Mouse (Mus musculus) intestine, postnatal 0 days (tissue): ENCODE measurements around the gene Tex14. TPM values are rescaled to one million over a fixed set of nuclear protein-coding genes. Genes with fewer than 3 reads are reported as not detected.
"Not testable (repeated sequence)": the region's sequence is repeated elsewhere in the genome, so short reads cannot be mapped to it uniquely, and the experiment has no call there.

Experiments used
- ATAC-seq: fragments of 200-750 bp; cut with Nextera tagmentation; 2 replicates; pipeline ENCODE4 v1.8.0; 2017; ENCODE audit warnings: mild to moderate bottlenecking, moderate TSS enrichment, moderate library complexity
- H3K27ac ChIP-seq: fragments of 300-500 bp; sonication (generic); 2 replicates; pipeline ENCODE4 v1.5.1; 2014; ENCODE audit warnings: mild to moderate bottlenecking, low read depth, low read length, moderate library complexity
- H3K27me3 ChIP-seq: fragments of 300-500 bp; sonication (generic); replicated peaks from 2 replicates; pipeline ENCODE4 v1.6.1; 2014; ENCODE audit warnings: low read length, mixed read lengths; ENCODE audit not compliant: control insufficient read depth, insufficient read depth
- H3K36me3 ChIP-seq: fragments of 300-500 bp; sonication (generic); 2 replicates; pipeline ENCODE4 v1.6.1; 2014; ENCODE audit warnings: mild to moderate bottlenecking, moderate library complexity; ENCODE audit not compliant: control insufficient read depth, insufficient read depth
- H3K4me1 ChIP-seq: fragments of 300-500 bp; sonication (generic); replicated peaks from 2 replicates; pipeline ENCODE4 v1.6.1; 2014; ENCODE audit warnings: antibody characterized with exemption, low read length, mixed read lengths; ENCODE audit not compliant: control insufficient read depth, insufficient read depth
- H3K4me2 ChIP-seq: fragments of 300-500 bp; sonication (generic); replicated peaks from 2 replicates; pipeline ENCODE4 v1.6.1; 2014; ENCODE audit warnings: low read depth, mild to moderate bottlenecking, moderate library complexity
- H3K4me3 ChIP-seq: fragments of 300-500 bp; sonication (generic); 2 replicates; pipeline ENCODE4 v1.5.1; 2014; ENCODE audit warnings: low read depth, low read length
- H3K9ac ChIP-seq: fragments of 300-500 bp; sonication (generic); 2 replicates; pipeline ENCODE4 v1.6.1; 2014; ENCODE audit warnings: mild to moderate bottlenecking, low read depth, low read length
- H3K9me3 ChIP-seq: fragments of 300-500 bp; sonication (generic); 2 replicates; pipeline ENCODE4 v1.6.1; 2016; ENCODE audit warnings: mixed run types; ENCODE audit not compliant: control insufficient read depth
- CTCF ChIP-seq: sonication (generic); IDR thresholded peaks from 2 replicates; pipeline ENCODE4 v1.5.1; 2016; ENCODE audit warnings: low read depth, mild to moderate bottlenecking, control low read depth, antibody characterized with exemption, moderate library complexity
- WGBS: fragments of 180-500 bp; shearing (Covaris S2); extraction: QIAGEN DNeasy Blood & Tissue Kit; methylation state at CpG from one replicate; pipeline ENCODE4 v1.1.7; 2014; 5-methylcytosine and 5-hydroxymethylcytosine counted together
- polyA plus RNA-seq: library from polyadenylated mRNA; unstranded; fragments of >200 nt; fragmentation: Nextera tagmentation; extraction: Ambion mirVana; gene quantifications from 2 replicates; pipeline ENCODE4 v1.2.1, GENCODE M21; 2015

Tex14 gene
- polyA plus RNA-seq, 1 experiment from 2014 or later = 1.8 TPM

GRCm38 (mm10) chr11:87404111-87404853 lies 583 bp upstream of the Tex14 start:
- peak overlapping the region; percentile 48; the same call in 1 of the 2 replicates for H3K9ac ChIP-seq
- ATAC-seq = peak; percentile 89
- no peaks in the 10 kb centered on the region for H3K9me3 ChIP-seq
- peak overlapping the region; percentile 77 for H3K27ac ChIP-seq
- WGBS = 2% methylated on average over 58 of the region's 58 CpGs
- no peaks in the 10 kb centered on the region for H3K36me3 ChIP-seq
- peak overlapping the region; percentile 60 for H3K4me3 ChIP-seq
- H3K4me2 ChIP-seq = peak overlapping the region; percentile 67
- 0 out of 2 replicates have a peak, but pooled peaks cover 3% of the 10 kb centered on the region for H3K4me1 ChIP-seq
- no peaks in the 10 kb centered on the region for H3K27me3 ChIP-seq
- TF ChIP-seq CTCF = peak; percentile 21; the same call in 1 of the 2 replicates

- not testable (repeated sequence) for H3K9ac ChIP-seq, H3K27ac ChIP-seq, H3K4me2 ChIP-seq, ATAC-seq, H3K36me3 ChIP-seq, H3K27me3 ChIP-seq, H3K9me3 ChIP-seq, H3K4me1 ChIP-seq, H3K4me3 ChIP-seq
- peak; percentile 59 for TF ChIP-seq CTCF
- 70% methylated on average over 3 of the region's 3 CpGs for WGBS
Observed at GRCm38 (mm10) chr11:87413412-87413811, 8.5 kb downstream of the Tex14 start.

- Histone ChIP-seq H3K36me3 (no peaks in the 10 kb centered on the region), H3K4me3 (no peak overlapping the region), H3K9ac (no peak overlapping the region), H3K27me3 (no peaks in the 10 kb centered on the region), H3K27ac (no peak overlapping the region), H3K4me2 (no peak overlapping the region), H3K4me1 (no peaks in the 10 kb centered on the region), H3K9me3 (no peaks in the 10 kb centered on the region)
- TF ChIP-seq CTCF = no peak
- WGBS = 56% methylated on average over 5 of the region's 5 CpGs
- no peak for ATAC-seq
Observed at GRCm38 (mm10) chr11:87416120-87416519, 11.3 kb downstream of the Tex14 start.

- Histone ChIP-seq H3K36me3 (no peaks in the 10 kb centered on the region), H3K9me3 (no peaks in the 10 kb centered on the region), H3K27ac (no peak overlapping the region), H3K9ac (no peak overlapping the region), H3K4me2 (no peak overlapping the region), H3K4me3 (no peak overlapping the region), H3K27me3 (no peaks in the 10 kb centered on the region), H3K4me1 (no peaks in the 10 kb centered on the region; the same call in 1 of the 2 replicates)
- TF ChIP-seq CTCF = no peak
- no peak for ATAC-seq
Observed at GRCm38 (mm10) chr11:87420861-87421260, 16.0 kb downstream of the Tex14 start.

GRCm38 (mm10) chr11:87421760-87422201 lies 16.9 kb downstream of the Tex14 start:
- H3K9me3 ChIP-seq = no peaks in the 10 kb centered on the region
- H3K27ac ChIP-seq = peak overlapping the region; percentile 73; the same call in 1 of the 2 replicates
- no peaks in the 10 kb centered on the region; the same call in 1 of the 2 replicates for H3K4me1 ChIP-seq
- peak overlapping the region; percentile 57 for H3K9ac ChIP-seq
- peak overlapping the region; percentile 73 for H3K4me2 ChIP-seq
- peak overlapping the region; percentile 48 for H3K4me3 ChIP-seq
- no peak for ATAC-seq
- TF ChIP-seq CTCF = no peak
- H3K27me3 ChIP-seq = no peaks in the 10 kb centered on the region
- H3K36me3 ChIP-seq = no peaks in the 10 kb centered on the region
- 6% methylated on average over 6 of the region's 6 CpGs for WGBS

GRCm38 (mm10) chr11:87422511-87423340 lies 17.9 kb downstream of the Tex14 start:
- Histone ChIP-seq H3K4me2 (peak overlapping the region; percentile 73), H3K9me3 (no peaks in the 10 kb centered on the region), H3K4me3 (peak overlapping the region; percentile 48), H3K27ac (peak overlapping the region; percentile 73), H3K36me3 (no peaks in the 10 kb centered on the region), H3K9ac (peak overlapping the region; percentile 57), H3K4me1 (no peaks in the 10 kb centered on the region; the same call in 1 of the 2 replicates), H3K27me3 (no peaks in the 10 kb centered on the region)
- WGBS = under 1% methylated on average over 25 of the region's 26 CpGs
- ATAC-seq = peak; percentile 76
- TF ChIP-seq CTCF = no peak
